ENCODE assay signal across 9 mouse cellular contexts in genomic region chr15:12230243-12230935, GRCm38 (mm10). TPM values are rescaled to one million over a fixed set of nuclear protein-coding genes. Genes with fewer than 3 reads are reported as not detected.
A peak's percentile ranks its signal among the peaks of the same experiment; 100 is the strongest.
DNase-seq lines count a peak whose midpoint lies in the region; ATAC-seq and TF ChIP-seq lines count a peak whose summit lies in the region.
"Had no signal": no experiment of that assay in that cellular context is flagged by ENCODE, and none has a peak within 500 bp of the region (broad histone marks: within the 10 kb centered on the region; RNA-seq: fewer than 3 reads in every experiment).

No protein-coding gene starts in this region.

- peaks cover 6% of the 10 kb centered on the region for H3K79me2 ChIP-seq in heart, adult 2 months (replicated peaks; ENCODE audit: control insufficient read depth, insufficient read depth, low read length)

- ATAC-seq in forebrain, postnatal 0 days, result peak; percentile 82
- no peak for ATAC-seq in midbrain, embryonic 14.5 days (ENCODE audit: low FRiP score, low TSS enrichment)

- DNase-seq in heart, adult 2 months, result no peak
- no peak for DNase-seq in heart, adult 8-10 months (ENCODE audit: low spot score)
- DNase-seq in A20 (ENCODE audit: low read depth, low spot score), result peak; percentile 90
- DNase-seq in forebrain, postnatal 0 days, result no peak
- peak; percentile 39 for DNase-seq in midbrain, embryonic 14.5 days
- no peak for DNase-seq in embryo, embryonic 10 days (ENCODE audit: low spot score)
- DNase-seq in ovary, postnatal 36 days (ENCODE audit: low spot score), result no peak
- DNase-seq in adrenal gland, adult 8-10 months, result no peak

- no peaks in the 10 kb centered on the region for H3K27me3 ChIP-seq in heart, adult 2 months (ENCODE audit: control insufficient read depth, insufficient read depth, low read length)
- H3K27me3 ChIP-seq in forebrain, postnatal 0 days (ENCODE audit: insufficient read depth, low read length), result no peaks in the 10 kb centered on the region
- H3K27me3 ChIP-seq in midbrain, embryonic 14.5 days (ENCODE audit: control insufficient read depth, insufficient read depth, low read length), result no peaks in the 10 kb centered on the region

- no peak for TF ChIP-seq POLR2A in heart, adult 2 months (IDR thresholded peaks at IDR 0.05; ENCODE audit: insufficient read depth, low read depth, low read length)

- no peak overlapping the region for H3K4me3 ChIP-seq in heart, adult 2 months
- H3K4me3 ChIP-seq in forebrain, postnatal 0 days (ENCODE audit: low read depth, low read length), result no peak overlapping the region
- no peak overlapping the region for H3K4me3 ChIP-seq in midbrain, embryonic 14.5 days (replicated peaks; ENCODE audit: low read depth, low read length)

- H3K4me1 ChIP-seq in heart, adult 2 months (ENCODE audit: control insufficient read depth, insufficient read depth, low read length), result peaks cover 23% of the 10 kb centered on the region
- no peaks in the 10 kb centered on the region for H3K4me1 ChIP-seq in forebrain, postnatal 0 days (ENCODE audit: insufficient read depth)
- no peaks in the 10 kb centered on the region for H3K4me1 ChIP-seq in midbrain, embryonic 14.5 days (ENCODE audit: control insufficient read depth, insufficient read depth, low read length)

- intact Hi-C loops in heart, adult 2 months (cut with DNase I), result no loop called here

- no peaks in the 10 kb centered on the region; the same call in none of the 2 replicates for H3K36me3 ChIP-seq in heart, adult 2 months (ENCODE audit: control insufficient read depth, insufficient read depth, low read length)
- H3K36me3 ChIP-seq in forebrain, postnatal 0 days (ENCODE audit: insufficient read depth), result peaks cover 15% of the 10 kb centered on the region
- H3K36me3 ChIP-seq in midbrain, embryonic 14.5 days (ENCODE audit: control insufficient read depth, insufficient read depth, low read length), result peaks cover 16% of the 10 kb centered on the region

- no peak overlapping the region for H3K9ac ChIP-seq in heart, adult 2 months (ENCODE audit: low read depth, low read length)
- H3K9ac ChIP-seq in forebrain, postnatal 0 days, result 0 out of 2 replicates have a peak overlapping the region, but pooled peaks have one; percentile 14
- no peak overlapping the region for H3K9ac ChIP-seq in midbrain, embryonic 14.5 days (replicated peaks; ENCODE audit: low read length)

- H3K27ac ChIP-seq in heart, adult 2 months, result 0 out of 2 replicates have a peak overlapping the region, but pooled peaks have one; percentile 23
- no peak overlapping the region for H3K27ac ChIP-seq in forebrain, postnatal 0 days (ENCODE audit: low read depth, low read length)
- 0 out of 2 replicates have a peak overlapping the region, but pooled peaks have one; percentile 37 for H3K27ac ChIP-seq in midbrain, embryonic 14.5 days (replicated peaks; ENCODE audit: low read depth, low read length)
- H3K27ac ChIP-seq: macrophage had no signal

- WGBS in heart, adult 2 months, result 28% methylated on average over 12 of the region's 12 CpGs
- 54% methylated on average over 12 of the region's 12 CpGs for WGBS in forebrain, postnatal 0 days
- WGBS in midbrain, embryonic 14.5 days, result 67% methylated on average over 12 of the region's 12 CpGs

- H3K4me2 ChIP-seq in forebrain, postnatal 0 days (ENCODE audit: low read depth), result no peak overlapping the region
- H3K4me2 ChIP-seq in midbrain, embryonic 14.5 days (ENCODE audit: low read length), result no peak overlapping the region

- TF ChIP-seq CTCF in heart, adult 2 months (IDR thresholded peaks at IDR 0.05), result no peak
- no peak for TF ChIP-seq CTCF in forebrain, postnatal 0 days (IDR thresholded peaks at IDR 0.05; ENCODE audit: low read depth)

- TF ChIP-seq EP300 in heart, adult 2 months (IDR thresholded peaks at IDR 0.05; ENCODE audit: insufficient read depth, low read depth, low read length), result no peak

- no peaks in the 10 kb centered on the region for H3K9me3 ChIP-seq in forebrain, postnatal 0 days (ENCODE audit: low read length)
- no peaks in the 10 kb centered on the region for H3K9me3 ChIP-seq in midbrain, embryonic 14.5 days (ENCODE audit: control insufficient read depth, low read length)

RNA-seq across cellular contexts. Expression of gene Mtmr12, which starts 25.6 kb away (rescaled TPM):
- 1 to 10 TPM; 8.8 to 9.2 TPM for total RNA-seq in heart, adult 2 months (2021)
- 7.4 and 9.7 TPM in 2 replicates for polyA plus RNA-seq in heart, adult 2 months (2012; rRNA removed)
- 10 to 100 TPM in 2 of 4 experiments, 1 to 10 TPM in 2; 6.8 to 11.1 (median 9.0) TPM for total RNA-seq in heart, adult 8-10 months (2022)
- 10.0 and 13.1 TPM in 2 replicates for total RNA-seq in forebrain, postnatal 0 days (2014; rRNA removed)
- 4.3 and 5.5 TPM in 2 replicates for polyA plus RNA-seq in forebrain, postnatal 0 days (2015; fragmentation: Nextera tagmentation; extraction: Ambion mirVana)
- 6.6 and 9.0 TPM in 2 replicates for polyA plus RNA-seq in midbrain, embryonic 14.5 days (2014; fragmentation: Nextera tagmentation; extraction: Ambion mirVana)
- 10 to 100 TPM; 21.8 to 28.1 (median 25.7) TPM for total RNA-seq in adrenal gland, adult 8-10 months (2022)

Comparison
In these comparisons a context has a peak if more than half of its experiments do, and no peak if none do; other contexts are left out.
1. DNase-seq: peak in A20 (single experiment) and midbrain, embryonic 14.5 days (single experiment); none in heart, adult 2 months (0 of 2), heart, adult 8-10 months (single experiment), forebrain, postnatal 0 days (single experiment), embryo, embryonic 10 days (single experiment), ovary, postnatal 36 days (single experiment) and adrenal gland, adult 8-10 months (single experiment).